Mouse (Mus musculus) limb, embryonic 14.5 days (tissue): ENCODE measurements around the gene Smcr8. TPM values are rescaled to one million over a fixed set of nuclear protein-coding genes. Genes with fewer than 3 reads are reported as not detected.

ENCODE experiments used
- ATAC-seq: fragments of 200-750 bp; cut with Nextera tagmentation; 2 replicates; pipeline ENCODE4 v1.8.0; 2017; ENCODE audit warnings: low read depth, moderate number of reproducible peaks, moderate TSS enrichment; ENCODE audit not compliant: low FRiP score
- DNase-seq: peaks from one replicate; pipeline ENCODE4 v3.0.0-alpha.2; 2015; ENCODE audit warnings: low spot score
- H3K27ac ChIP-seq: fragments of 300-500 bp; sonication (generic); replicated peaks from 2 replicates; pipeline ENCODE4 v1.5.1; 2014; ENCODE audit warnings: low read depth, mild to moderate bottlenecking, low read length, moderate library complexity, mixed read lengths
- H3K27me3 ChIP-seq: fragments of 300-500 bp; sonication (generic); 2 replicates; pipeline ENCODE4 v1.6.1; 2014; ENCODE audit warnings: low read length, mixed read lengths; ENCODE audit not compliant: control insufficient read depth, insufficient read depth
- H3K36me3 ChIP-seq: fragments of 300-500 bp; sonication (generic); 2 replicates; pipeline ENCODE4 v1.6.1; 2014; ENCODE audit warnings: mild to moderate bottlenecking, low read length, moderate library complexity, mixed read lengths; ENCODE audit not compliant: control insufficient read depth, insufficient read depth
- H3K4me1 ChIP-seq: fragments of 300-500 bp; sonication (generic); 2 replicates; pipeline ENCODE4 v1.6.1; 2014; ENCODE audit warnings: antibody characterized with exemption, low read length, mixed read lengths; ENCODE audit not compliant: control insufficient read depth, insufficient read depth
- H3K4me2 ChIP-seq: fragments of 300-500 bp; sonication (generic); replicated peaks from 2 replicates; pipeline ENCODE4 v1.6.1; 2014; ENCODE audit warnings: low read depth, mild to moderate bottlenecking, low read length, moderate library complexity; ENCODE audit not compliant: severe bottlenecking
- H3K4me3 ChIP-seq: fragments of 300-500 bp; sonication (generic); replicated peaks from 2 replicates; pipeline ENCODE4 v1.5.1; 2014; ENCODE audit warnings: low read length
- H3K9ac ChIP-seq: fragments of 300-500 bp; sonication (generic); 2 replicates; pipeline ENCODE4 v1.6.1; 2014; ENCODE audit warnings: mild to moderate bottlenecking, low read depth, low read length, moderate library complexity; ENCODE audit not compliant: severe bottlenecking
- H3K9me3 ChIP-seq: fragments of 300-500 bp; sonication (generic); 2 replicates; pipeline ENCODE4 v1.6.1; 2016; ENCODE audit warnings: low read length; ENCODE audit not compliant: control insufficient read depth
- POLR2A ChIP-seq: fragments of 200-500 bp; IDR thresholded peaks from 2 replicates; pipeline ENCODE4 v1.8.0; 2012; ENCODE audit warnings: inconsistent platforms, mild to moderate bottlenecking, moderate library complexity, borderline replicate concordance; ENCODE audit not compliant: insufficient read depth, insufficient read length; ENCODE audit errors: extremely low read depth
- WGBS: fragments of 180-500 bp; shearing (Covaris S2); extraction: QIAGEN DNeasy Blood & Tissue Kit; methylation state at CpG from one replicate; pipeline ENCODE4 v1.1.7; 2014; 5-methylcytosine and 5-hydroxymethylcytosine counted together
- polyA plus RNA-seq, 2 experiments: library from polyadenylated mRNA; depleted of rRNA in 1 of 2; stranded (reverse) in 1 of 2; unstranded in 1 of 2; fragments of >200 nt; fragmentation: Nextera tagmentation in 1 of 2; extraction: Ambion mirVana in 1 of 2; gene quantifications; 2 replicates each; pipeline versions ENCODE4 v1.2.1 to v1.2.3; 2012 to 2014

The Smcr8 gene
- polyA plus RNA-seq, 2 experiments, result 7.6 to 8.8 TPM

DNA sequence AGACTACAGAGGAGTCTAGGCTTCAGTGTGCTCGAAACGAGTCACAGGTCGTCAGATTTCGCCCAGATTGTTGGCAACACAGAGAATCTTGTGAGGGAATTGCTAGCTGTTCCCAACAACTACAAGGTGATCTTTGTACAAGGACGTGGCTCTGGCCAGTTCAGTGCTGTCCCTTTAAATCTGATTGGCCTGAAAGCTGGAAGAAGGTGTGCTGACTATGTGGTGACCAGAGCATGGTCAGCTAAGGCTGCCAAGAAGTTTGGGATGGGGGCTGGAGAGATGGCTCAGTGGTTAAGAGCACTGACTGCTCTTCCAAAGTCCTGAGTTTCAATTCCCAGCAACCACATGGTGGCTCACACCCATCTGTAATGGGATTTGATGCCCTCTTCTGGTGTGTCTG lies 39.1 kb downstream of the Smcr8 start:
- no peaks in the 10 kb centered on the region for H3K27me3 ChIP-seq
- DNase-seq (no peak), ATAC-seq (no peak)
- TF ChIP-seq POLR2A, result no peak
- no peak overlapping the region for H3K4me2 ChIP-seq
- H3K27ac ChIP-seq, result no peak overlapping the region
- no peak overlapping the region for H3K4me3 ChIP-seq
- no peaks in the 10 kb centered on the region for H3K9me3 ChIP-seq
- 61% methylated on average over 5 of the region's 5 CpGs for WGBS
- H3K4me1 ChIP-seq, result no peaks in the 10 kb centered on the region
- H3K9ac ChIP-seq, result no peak overlapping the region
- H3K36me3 ChIP-seq, result no peaks in the 10 kb centered on the region

DNA sequence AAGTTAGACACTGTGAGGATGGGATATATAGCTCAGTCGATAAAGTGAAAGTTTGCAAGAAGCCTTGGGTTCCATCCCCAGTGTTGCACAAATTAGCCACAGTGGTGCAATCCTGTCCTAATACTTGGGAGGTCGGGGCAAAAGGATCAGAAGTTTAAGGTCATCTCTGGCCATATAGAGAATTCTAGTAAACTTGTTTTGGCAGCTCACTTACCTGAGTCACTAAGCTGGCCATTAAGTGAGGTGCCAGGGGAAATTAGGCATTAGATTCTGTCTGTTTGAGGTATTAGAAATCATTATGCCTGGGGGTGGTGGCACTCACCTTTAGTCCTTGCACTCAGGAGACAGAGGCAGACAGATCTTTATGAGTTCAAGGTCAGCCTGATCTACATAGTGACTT lies 46.4 kb downstream of the Smcr8 start:
- WGBS, result 67% methylated on average over 2 of the region's 2 CpGs
- no peak for ATAC-seq
- no peak for TF ChIP-seq POLR2A

DNA sequence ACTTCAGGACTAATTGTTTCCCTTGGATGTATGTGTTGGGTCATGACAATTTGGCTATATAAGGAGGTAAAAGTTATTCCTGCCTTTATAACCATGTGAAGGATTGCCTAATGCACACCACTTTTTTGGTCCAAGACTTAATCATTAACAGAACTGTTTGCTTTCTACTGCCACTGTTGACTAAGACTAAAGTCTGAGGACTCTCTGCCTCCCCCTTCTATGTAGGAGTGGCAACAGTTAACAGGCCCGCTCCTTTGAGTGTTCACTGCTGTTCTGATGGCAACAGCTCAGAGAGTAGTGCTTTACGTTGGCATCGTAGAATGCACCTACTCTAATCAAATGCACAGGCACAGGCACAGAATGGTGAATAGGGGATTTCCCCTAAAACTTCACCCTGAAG lies 47.9 kb downstream of the Smcr8 start:
- Histone ChIP-seq H3K9ac (no peak overlapping the region), H3K27me3 (no peaks in the 10 kb centered on the region), H3K27ac (no peak overlapping the region), H3K4me1 (no peaks in the 10 kb centered on the region), H3K36me3 (no peaks in the 10 kb centered on the region), H3K4me2 (no peak overlapping the region), H3K9me3 (no peaks in the 10 kb centered on the region), H3K4me3 (no peak overlapping the region)
- no peak for DNase-seq
- no peak for ATAC-seq
- no peak for TF ChIP-seq POLR2A
- 78% methylated on average over 3 of the region's 3 CpGs for WGBS

More for the DNA sequence above, 46.4 kb downstream of the Smcr8 start:
- Histone ChIP-seq H3K4me2 (no peak overlapping the region), H3K36me3 (no peaks in the 10 kb centered on the region), H3K9ac (no peak overlapping the region), H3K4me3 (no peak overlapping the region), H3K9me3 (no peaks in the 10 kb centered on the region), H3K27ac (no peak overlapping the region), H3K4me1 (no peaks in the 10 kb centered on the region), H3K27me3 (no peaks in the 10 kb centered on the region)
- DNase-seq, result no peak

DNA sequence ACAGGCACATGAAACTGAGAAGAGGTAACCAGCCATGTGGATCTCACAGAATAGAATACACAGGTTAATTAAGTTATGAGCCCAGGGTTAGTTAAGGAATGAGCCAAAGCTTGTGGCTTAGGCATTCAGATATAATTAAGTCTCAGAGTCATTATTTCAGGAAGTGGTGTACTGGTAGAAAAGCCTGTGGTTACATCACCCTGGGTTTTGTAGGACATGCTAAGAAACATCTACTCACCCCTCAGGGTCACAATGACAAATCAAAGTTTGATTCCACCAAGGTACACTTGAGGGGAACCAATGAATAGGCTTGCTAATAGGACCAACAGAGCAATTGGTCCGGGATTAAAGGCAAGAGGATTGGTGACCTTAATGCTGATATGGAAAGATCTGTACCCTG lies 49.4 kb downstream of the Smcr8 start:
- ATAC-seq (no peak), DNase-seq (no peak)
- no peak overlapping the region for H3K27ac ChIP-seq
- no peak overlapping the region for H3K4me2 ChIP-seq
- H3K4me1 ChIP-seq, result 0 out of 2 replicates have a peak, but pooled peaks cover 5% of the 10 kb centered on the region
- no peak overlapping the region for H3K9ac ChIP-seq
- H3K36me3 ChIP-seq, result no peaks in the 10 kb centered on the region
- H3K4me3 ChIP-seq, result no peak overlapping the region
- no peaks in the 10 kb centered on the region for H3K27me3 ChIP-seq
- H3K9me3 ChIP-seq, result no peaks in the 10 kb centered on the region
- WGBS, result 71% methylated on average over 1 of the region's 1 CpGs
- no peak for TF ChIP-seq POLR2A

DNA sequence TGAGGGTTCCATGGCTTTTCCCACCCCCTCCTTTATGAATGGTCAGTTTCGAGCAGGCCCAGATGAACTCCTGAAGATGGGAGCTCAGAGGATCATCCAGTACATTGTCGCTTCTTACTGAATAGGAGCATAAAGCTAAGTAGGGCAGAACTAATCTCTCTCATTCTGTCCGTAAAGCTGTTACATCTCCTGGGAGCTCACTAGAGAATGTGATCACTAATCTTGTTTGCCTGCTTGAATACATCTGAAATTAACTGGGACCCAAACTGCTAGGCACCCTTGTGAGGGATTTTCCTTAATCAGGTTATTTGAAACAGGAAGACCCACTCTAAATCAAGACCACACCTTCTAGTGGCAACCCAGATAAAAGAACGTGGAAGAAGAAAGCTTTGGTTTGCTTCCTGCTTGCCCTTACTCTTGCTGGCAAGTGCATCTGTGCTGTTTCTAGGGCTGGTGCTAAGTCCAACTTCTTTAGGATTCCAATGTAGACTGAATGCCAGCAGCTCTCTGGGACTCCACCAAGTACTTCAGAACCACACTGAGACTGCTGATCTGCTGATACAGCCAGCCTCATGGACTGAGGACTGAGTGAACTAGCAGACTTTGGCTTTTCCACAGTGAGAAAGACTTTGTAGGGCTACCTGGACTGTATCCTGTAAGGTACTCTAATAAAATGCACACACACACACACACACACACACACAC lies 50.1 kb downstream of the Smcr8 start:
- DNase-seq (no peak), ATAC-seq (no peak)
- Histone ChIP-seq H3K4me3 (no peak overlapping the region), H3K27me3 (no peaks in the 10 kb centered on the region), H3K27ac (no peak overlapping the region), H3K36me3 (no peaks in the 10 kb centered on the region), H3K4me2 (no peak overlapping the region), H3K4me1 (0 out of 2 replicates have a peak, but pooled peaks cover 5% of the 10 kb centered on the region), H3K9me3 (no peaks in the 10 kb centered on the region), H3K9ac (no peak overlapping the region)
- TF ChIP-seq POLR2A, result no peak
- WGBS, result 71% methylated on average over 4 of the region's 4 CpGs
